Mouse (Mus musculus): ENCODE data around the gene Tmem143. TPM values are rescaled to one million over a fixed set of nuclear protein-coding genes. Genes with fewer than 3 reads are reported as not detected.

Tmem143 gene
- total and polyA plus RNA-seq, 2 experiments from 2014 or later, result 4.6 to 39.2 TPM

GRCm38 (mm10) chr7:45902481-45903002, 5.8 kb downstream of the Tmem143 start:
- no peak overlapping the region for H3K9ac ChIP-seq (replicated peaks; ENCODE audit: low read length)
- H3K4me1 ChIP-seq (ENCODE audit: insufficient read depth, low read length), result peaks cover 4% of the 10 kb centered on the region; the same call in 1 of the 2 replicates
- no peaks in the 10 kb centered on the region for H3K36me3 ChIP-seq (ENCODE audit: insufficient read depth, low read length)
- H3K9me3 ChIP-seq (ENCODE audit: low read length), result no peaks in the 10 kb centered on the region
- no peak for TF ChIP-seq CTCF (IDR thresholded peaks at IDR 0.05; ENCODE audit: low read depth)
- DNase-seq (ENCODE audit: low spot score) (no peak), ATAC-seq (no peak)
- H3K27ac ChIP-seq, result no peak overlapping the region
- H3K27me3 ChIP-seq (ENCODE audit: insufficient read depth, low read length), result no peaks in the 10 kb centered on the region
- 81% methylated on average over 10 of the region's 12 CpGs for WGBS
- H3K4me2 ChIP-seq (ENCODE audit: low read depth, low read length), result no peak overlapping the region
- no peak overlapping the region for H3K4me3 ChIP-seq (ENCODE audit: low read length)

- TF ChIP-seq CTCF (IDR thresholded peaks at IDR 0.05; ENCODE audit: low read depth), result no peak
- H3K27ac ChIP-seq, result no peak overlapping the region
- no peak for ATAC-seq
- H3K4me2 ChIP-seq (ENCODE audit: low read depth, low read length), result no peak overlapping the region
- H3K9ac ChIP-seq (replicated peaks; ENCODE audit: low read length), result no peak overlapping the region
- no peaks in the 10 kb centered on the region for H3K9me3 ChIP-seq (ENCODE audit: low read length)
- H3K4me1 ChIP-seq (ENCODE audit: insufficient read depth, low read length), result no peaks in the 10 kb centered on the region
- WGBS, result 91% methylated on average over 9 of the region's 9 CpGs
- no peak for DNase-seq (ENCODE audit: low spot score)
- H3K36me3 ChIP-seq (ENCODE audit: insufficient read depth, low read length), result peaks cover 8% of the 10 kb centered on the region; the same call in 1 of the 2 replicates
- no peaks in the 10 kb centered on the region for H3K27me3 ChIP-seq (ENCODE audit: insufficient read depth, low read length)
- H3K4me3 ChIP-seq (ENCODE audit: low read length), result no peak overlapping the region
Measured at GRCm38 (mm10) chr7:45906622-45907021, 9.9 kb downstream of the Tmem143 start.

- no peaks in the 10 kb centered on the region for H3K9me3 ChIP-seq (ENCODE audit: low read length)
Measured at GRCm38 (mm10) chr7:45908384-45908783, 11.6 kb downstream of the Tmem143 start.

GRCm38 (mm10) chr7:45909145-45909544, 12.4 kb downstream of the Tmem143 start:
- WGBS, result 95% methylated on average over 16 of the region's 16 CpGs
- H3K4me1 ChIP-seq (ENCODE audit: insufficient read depth, low read length), result no peaks in the 10 kb centered on the region
- no peak overlapping the region for H3K4me2 ChIP-seq (ENCODE audit: low read depth, low read length)
- ATAC-seq, result no peak
- H3K27me3 ChIP-seq (ENCODE audit: insufficient read depth, low read length), result no peaks in the 10 kb centered on the region
- H3K9me3 ChIP-seq (ENCODE audit: low read length), result no peaks in the 10 kb centered on the region
- no peak for DNase-seq (ENCODE audit: low spot score)
- no peak for TF ChIP-seq CTCF (IDR thresholded peaks at IDR 0.05; ENCODE audit: low read depth)
- H3K4me3 ChIP-seq (ENCODE audit: low read length), result no peak overlapping the region
- H3K27ac ChIP-seq, result no peak overlapping the region
- H3K36me3 ChIP-seq (ENCODE audit: insufficient read depth, low read length), result peaks cover 8% of the 10 kb centered on the region; the same call in 1 of the 2 replicates
- no peak overlapping the region for H3K9ac ChIP-seq (replicated peaks; ENCODE audit: low read length)

More at GRCm38 (mm10) chr7:45908384-45908783, 11.6 kb downstream of the Tmem143 start:
- no peak overlapping the region for H3K27ac ChIP-seq
- TF ChIP-seq CTCF (IDR thresholded peaks at IDR 0.05; ENCODE audit: low read depth), result no peak
- no peak overlapping the region for H3K4me2 ChIP-seq (ENCODE audit: low read depth, low read length)
- H3K4me1 ChIP-seq (ENCODE audit: insufficient read depth, low read length), result no peaks in the 10 kb centered on the region
- no peak overlapping the region for H3K4me3 ChIP-seq (ENCODE audit: low read length)
- peaks cover 8% of the 10 kb centered on the region; the same call in 1 of the 2 replicates for H3K36me3 ChIP-seq (ENCODE audit: insufficient read depth, low read length)
- no peak for ATAC-seq
- no peak for DNase-seq (ENCODE audit: low spot score)
- no peaks in the 10 kb centered on the region for H3K27me3 ChIP-seq (ENCODE audit: insufficient read depth, low read length)
- H3K9ac ChIP-seq (replicated peaks; ENCODE audit: low read length), result no peak overlapping the region

GRCm38 (mm10) chr7:45914067-45914466, 17.3 kb downstream of the Tmem143 start:
- Histone ChIP-seq H3K4me2 (ENCODE audit: low read depth, low read length) (no peak overlapping the region), H3K36me3 (ENCODE audit: insufficient read depth, low read length) (peaks cover 8% of the 10 kb centered on the region; the same call in 1 of the 2 replicates), H3K27me3 (ENCODE audit: insufficient read depth, low read length) (no peaks in the 10 kb centered on the region), H3K9me3 (ENCODE audit: low read length) (no peaks in the 10 kb centered on the region), H3K4me1 (ENCODE audit: insufficient read depth, low read length) (peaks cover 16% of the 10 kb centered on the region; the same call in 1 of the 2 replicates), H3K27ac (no peak overlapping the region), H3K9ac (replicated peaks; ENCODE audit: low read length) (no peak overlapping the region), H3K4me3 (ENCODE audit: low read length) (no peak overlapping the region)
- 84% methylated on average over 6 of the region's 6 CpGs for WGBS
- no peak for TF ChIP-seq CTCF (IDR thresholded peaks at IDR 0.05; ENCODE audit: low read depth)
- no peak for ATAC-seq
- DNase-seq (ENCODE audit: low spot score), result no peak

GRCm38 (mm10) chr7:45915011-45915410, 18.3 kb downstream of the Tmem143 start:
- DNase-seq (ENCODE audit: low spot score) (no peak), ATAC-seq (no peak)
- no peaks in the 10 kb centered on the region for H3K27me3 ChIP-seq (ENCODE audit: insufficient read depth, low read length)
- H3K27ac ChIP-seq, result no peak overlapping the region
- no peak for TF ChIP-seq CTCF (IDR thresholded peaks at IDR 0.05; ENCODE audit: low read depth)
- H3K4me2 ChIP-seq (ENCODE audit: low read depth, low read length), result no peak overlapping the region
- H3K9ac ChIP-seq (replicated peaks; ENCODE audit: low read length), result no peak overlapping the region
- no peaks in the 10 kb centered on the region; the same call in 1 of the 2 replicates for H3K36me3 ChIP-seq (ENCODE audit: insufficient read depth, low read length)
- no peaks in the 10 kb centered on the region for H3K9me3 ChIP-seq (ENCODE audit: low read length)
- H3K4me1 ChIP-seq (ENCODE audit: insufficient read depth, low read length), result peaks cover 16% of the 10 kb centered on the region; the same call in 1 of the 2 replicates
- H3K4me3 ChIP-seq (ENCODE audit: low read length), result no peak overlapping the region
- WGBS, result 94% methylated on average over 5 of the region's 5 CpGs

Measured in hindbrain, postnatal 0 days (tissue).